Mouse (Mus musculus) T-helper 1 cell (primary cell): Measurements from ENCODE around the gene Cpz.

Experiments
- in situ Hi-C: fragments of 300-600 bp; cut with MboI, MseI; formaldehyde crosslinking; loops from one replicate; pipeline ENCODE4 v1.15.1; 2025; ENCODE audit warnings: high pct_unique_total_duplicates

Cpz gene

GRCm38 (mm10) chr5:35530442-35530841 is 4.9 kb upstream of the Cpz start:
- in situ Hi-C loops = no loop called here

- in situ Hi-C loops = no loop called here
These were observed 1.1 kb downstream of the Cpz start for GRCm38 (mm10) chr5:35524381-35524780.

- in situ Hi-C loops = no loop called here
These were observed 1.8 kb downstream of the Cpz start for GRCm38 (mm10) chr5:35523735-35524134.

- in situ Hi-C loops = no loop called here
These were observed 8.7 kb downstream of the Cpz start for GRCm38 (mm10) chr5:35516781-35517180.

GRCm38 (mm10) chr5:35510589-35510988 is 14.9 kb downstream of the Cpz start:
- in situ Hi-C loops = no loop called here

- in situ Hi-C loops = loop anchor here (5.0 kb wide), 1 partner anchor 143 kb away; no protein-coding TSS in a partner anchor
These were observed 20.5 kb downstream of the Cpz start for GRCm38 (mm10) chr5:35505016-35505415.

GRCm38 (mm10) chr5:35497344-35497743 is 28.2 kb downstream of the Cpz start:
- in situ Hi-C loops = no loop called here

- in situ Hi-C loops = no loop called here
These were observed 29.5 kb downstream of the Cpz start for GRCm38 (mm10) chr5:35495989-35496388.

- in situ Hi-C loops = no loop called here
These were observed 30.6 kb downstream of the Cpz start for GRCm38 (mm10) chr5:35494773-35495390.

- in situ Hi-C loops = no loop called here
These were observed 31.7 kb downstream of the Cpz start for GRCm38 (mm10) chr5:35493770-35494169.

- in situ Hi-C loops = no loop called here
These were observed 46.0 kb downstream of the Cpz start for GRCm38 (mm10) chr5:35479521-35479920.

- in situ Hi-C loops = no loop called here
These were observed 50.3 kb downstream of the Cpz start for GRCm38 (mm10) chr5:35475236-35475635.

- in situ Hi-C loops = no loop called here
These were observed 54.5 kb downstream of the Cpz start for GRCm38 (mm10) chr5:35470885-35471528.

GRCm38 (mm10) chr5:35465966-35466635 is 59.4 kb downstream of the Cpz start:
- in situ Hi-C loops = no loop called here

GRCm38 (mm10) chr5:35462081-35462480 is 63.4 kb downstream of the Cpz start:
- in situ Hi-C loops = no loop called here

- in situ Hi-C loops = no loop called here
These were observed 65.7 kb downstream of the Cpz start for GRCm38 (mm10) chr5:35459760-35460159.

- in situ Hi-C loops = no loop called here
These were observed 67.2 kb downstream of the Cpz start for GRCm38 (mm10) chr5:35458267-35458666.

GRCm38 (mm10) chr5:35457364-35457763 is 68.1 kb downstream of the Cpz start:
- in situ Hi-C loops = no loop called here

GRCm38 (mm10) chr5:35454187-35454800 is 71.2 kb downstream of the Cpz start:
- in situ Hi-C loops = no loop called here
